Mouse (Mus musculus): ENCODE measurements at regions not wholly inside any gene's neighbourhood (a gene's known extent, or its start where the extent isn't known, plus 50 kb on each side); places are given as distances from the start of the nearest gene placed in this dataset.

GRCm38 (mm10) chr8:57191153-57191552 is 129.6 kb upstream of the Hand2 start:
- WGBS = 83% methylated on average over 2 of the region's 2 CpGs
- H3K4me3 ChIP-seq (replicated peaks) = no peak overlapping the region
- H3K27ac ChIP-seq (replicated peaks) = no peak overlapping the region
- H3K4me1 ChIP-seq = no peaks in the 10 kb centered on the region
- no peaks in the 10 kb centered on the region for H3K9me3 ChIP-seq (replicated peaks)
- no peak for ATAC-seq (ENCODE audit: insufficient number of reproducible peaks, low FRiP score, low TSS enrichment, low read depth)
- H3K36me3 ChIP-seq = no peaks in the 10 kb centered on the region
- no peak overlapping the region for H3K4me2 ChIP-seq (replicated peaks)
- H3K27me3 ChIP-seq = no peaks in the 10 kb centered on the region
- H3K9ac ChIP-seq = no peak overlapping the region

GRCm38 (mm10) chr8:57200280-57200679 is 120.5 kb upstream of the Hand2 start:
- Histone ChIP-seq H3K36me3 (no peaks in the 10 kb centered on the region), H3K4me1 (no peaks in the 10 kb centered on the region), H3K9ac (no peak overlapping the region), H3K4me2 (replicated peaks) (no peak overlapping the region), H3K27me3 (no peaks in the 10 kb centered on the region), H3K9me3 (replicated peaks) (no peaks in the 10 kb centered on the region), H3K4me3 (replicated peaks) (no peak overlapping the region), H3K27ac (replicated peaks) (no peak overlapping the region)
- ATAC-seq (ENCODE audit: insufficient number of reproducible peaks, low FRiP score, low TSS enrichment, low read depth) = no peak
- 64% methylated on average over 8 of the region's 8 CpGs for WGBS

- no peaks in the 10 kb centered on the region for H3K36me3 ChIP-seq
- H3K4me3 ChIP-seq (replicated peaks) = no peak overlapping the region
- no peaks in the 10 kb centered on the region for H3K9me3 ChIP-seq (replicated peaks)
- no peaks in the 10 kb centered on the region for H3K27me3 ChIP-seq
- no peak overlapping the region for H3K9ac ChIP-seq
- 83% methylated on average over 6 of the region's 6 CpGs for WGBS
- H3K4me2 ChIP-seq (replicated peaks) = no peak overlapping the region
- no peak for ATAC-seq (ENCODE audit: insufficient number of reproducible peaks, low FRiP score, low TSS enrichment, low read depth)
- no peak overlapping the region for H3K27ac ChIP-seq (replicated peaks)
- no peaks in the 10 kb centered on the region for H3K4me1 ChIP-seq
These were observed 111.2 kb upstream of the Hand2 start for GRCm38 (mm10) chr8:57209584-57209983.

GRCm38 (mm10) chr8:57213066-57213465 is 107.7 kb upstream of the Hand2 start:
- H3K4me3 ChIP-seq (replicated peaks) = no peak overlapping the region
- no peak overlapping the region for H3K9ac ChIP-seq
- 80% methylated on average over 5 of the region's 5 CpGs for WGBS
- no peak overlapping the region for H3K4me2 ChIP-seq (replicated peaks)
- H3K9me3 ChIP-seq (replicated peaks) = no peaks in the 10 kb centered on the region
- ATAC-seq (ENCODE audit: insufficient number of reproducible peaks, low FRiP score, low TSS enrichment, low read depth) = no peak
- no peaks in the 10 kb centered on the region for H3K4me1 ChIP-seq
- H3K36me3 ChIP-seq = no peaks in the 10 kb centered on the region
- no peak overlapping the region for H3K27ac ChIP-seq (replicated peaks)
- H3K27me3 ChIP-seq = no peaks in the 10 kb centered on the region

GRCm38 (mm10) chr8:57213982-57214930 is 106.5 kb upstream of the Hand2 start:
- WGBS = 59% methylated on average over 31 of the region's 31 CpGs
- Histone ChIP-seq H3K36me3 (no peaks in the 10 kb centered on the region), H3K27me3 (no peaks in the 10 kb centered on the region), H3K4me2 (replicated peaks) (peak overlapping the region; percentile 17; the same call in 1 of the 2 replicates), H3K27ac (replicated peaks) (no peak overlapping the region), H3K4me3 (replicated peaks) (no peak overlapping the region), H3K4me1 (no peaks in the 10 kb centered on the region), H3K9me3 (replicated peaks) (no peaks in the 10 kb centered on the region), H3K9ac (no peak overlapping the region)
- no peak for ATAC-seq (ENCODE audit: insufficient number of reproducible peaks, low FRiP score, low TSS enrichment, low read depth)

GRCm38 (mm10) chr8:57230594-57230993 is 90.2 kb upstream of the Hand2 start:
- no peak overlapping the region for H3K4me2 ChIP-seq (replicated peaks)
- no peak overlapping the region for H3K4me3 ChIP-seq (replicated peaks)
- no peak for ATAC-seq (ENCODE audit: insufficient number of reproducible peaks, low FRiP score, low TSS enrichment, low read depth)
- 76% methylated on average over 4 of the region's 4 CpGs for whole genome bisulfite sequencing
- no peaks in the 10 kb centered on the region for H3K9me3 ChIP-seq (replicated peaks)
- H3K9ac ChIP-seq = no peak overlapping the region
- no peaks in the 10 kb centered on the region for H3K36me3 ChIP-seq
- H3K4me1 ChIP-seq = no peaks in the 10 kb centered on the region
- H3K27me3 ChIP-seq = no peaks in the 10 kb centered on the region
- no peak overlapping the region for H3K27ac ChIP-seq (replicated peaks)

- H3K27me3 ChIP-seq = no peaks in the 10 kb centered on the region
- no peak overlapping the region for H3K4me3 ChIP-seq (replicated peaks)
- 68% methylated on average over 2 of the region's 2 CpGs for WGBS
- no peak overlapping the region for H3K9ac ChIP-seq
- H3K9me3 ChIP-seq (replicated peaks) = no peaks in the 10 kb centered on the region
- ATAC-seq (ENCODE audit: insufficient number of reproducible peaks, low FRiP score, low TSS enrichment, low read depth) = no peak
- no peaks in the 10 kb centered on the region for H3K36me3 ChIP-seq
- no peak overlapping the region for H3K27ac ChIP-seq (replicated peaks)
- H3K4me1 ChIP-seq = no peaks in the 10 kb centered on the region
- H3K4me2 ChIP-seq (replicated peaks) = no peak overlapping the region
These were observed 78.5 kb upstream of the Hand2 start for GRCm38 (mm10) chr8:57242301-57242700.

GRCm38 (mm10) chr8:57249061-57249460 is 71.7 kb upstream of the Hand2 start:
- Histone ChIP-seq H3K4me2 (replicated peaks) (no peak overlapping the region), H3K36me3 (no peaks in the 10 kb centered on the region), H3K9me3 (replicated peaks) (no peaks in the 10 kb centered on the region), H3K27ac (replicated peaks) (no peak overlapping the region), H3K4me3 (replicated peaks) (no peak overlapping the region), H3K4me1 (no peaks in the 10 kb centered on the region), H3K9ac (no peak overlapping the region), H3K27me3 (no peaks in the 10 kb centered on the region)
- 75% methylated on average over 5 of the region's 5 CpGs for WGBS
- no peak for ATAC-seq (ENCODE audit: insufficient number of reproducible peaks, low FRiP score, low TSS enrichment, low read depth)

All from embryonic facial prominence, embryonic 15.5 days (tissue).